Mouse (Mus musculus) cerebellum, adult 9-11 months (tissue): ENCODE results near the gene Paics.

ENCODE experiments used
- DNase-seq: peaks from one replicate; pipeline ENCODE4 v3.0.0; 2022

Gene Paics

GRCm38 (mm10) chr5:77013171-77013570 lies 62.1 kb downstream of the Paics start:
- DNase-seq = no peak

GRCm38 (mm10) chr5:77015544-77016482 lies 64.7 kb downstream of the Paics start, which contains the start of gene Thegl:
Gene Thegl, plus strand, starts transcription at chr5:77016023.
- peak; percentile 48 for DNase-seq
